Mouse (Mus musculus) monocyte, adult 5-6 weeks (primary cell): ENCODE measurements around the gene Pgm5. TPM values are rescaled to one million over a fixed set of nuclear protein-coding genes. Genes with fewer than 3 reads are reported as not detected.

ENCODE experiments used
- ATAC-seq: fragments of 153-309, 156-312 bp; replicated peaks from 2 replicates; pipeline ENCODE4 v1.8.0; 2017; ENCODE audit warnings: mild to moderate bottlenecking; ENCODE audit not compliant: low TSS enrichment, insufficient number of reproducible peaks, severe bottlenecking, poor library complexity, low FRiP score
- total RNA-seq: library from RNA; stranded (forward); fragments of 200-1000, 200-491, 200-594 nt; gene quantifications from 3 replicates; pipeline ENCODE4 v1.2.3, GENCODE M21; 2017

The Pgm5 gene
- total RNA-seq, 1 experiment from 2014 or later: not detected

DNA sequence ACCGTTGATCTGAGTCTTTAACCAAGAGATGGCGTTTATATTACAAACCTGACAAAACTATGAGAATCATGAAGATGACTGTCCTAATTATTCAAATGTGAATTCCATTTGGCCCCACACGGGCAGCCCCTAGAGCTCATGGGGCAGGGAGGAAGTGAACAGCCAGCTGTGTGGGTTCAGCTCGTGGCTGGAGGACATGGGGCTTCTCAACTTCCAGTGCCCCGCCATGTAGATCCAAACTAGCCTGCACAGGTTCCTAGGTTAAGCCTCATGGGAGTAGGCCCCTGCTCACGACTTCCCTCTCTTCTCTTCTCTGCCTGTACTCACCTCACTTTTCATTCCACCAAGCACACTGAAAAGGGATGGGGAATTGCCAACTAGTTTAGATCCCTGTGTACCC is 173.3 kb downstream of the Pgm5 start:
- ATAC-seq: no peak

DNA sequence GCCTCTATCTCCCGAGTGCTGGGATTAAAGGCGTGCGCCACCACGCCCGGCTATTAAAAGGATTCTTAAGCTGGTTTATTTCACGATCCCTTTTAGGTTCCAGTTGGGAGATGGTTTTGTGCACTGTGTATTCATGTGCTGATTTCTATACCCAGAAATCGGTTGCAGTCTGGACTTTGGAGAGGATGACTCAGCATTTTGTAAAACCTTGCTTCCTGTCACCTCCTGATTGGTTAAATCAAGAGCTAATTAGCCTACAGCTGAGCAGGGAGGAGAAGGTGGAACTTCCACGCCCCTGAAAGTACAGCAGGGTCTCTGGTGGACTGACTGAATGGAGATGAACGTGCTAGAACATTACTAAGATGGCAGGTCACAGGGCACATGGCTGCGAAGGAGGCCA is 175.2 kb downstream of the Pgm5 start:
- no peak for ATAC-seq

DNA sequence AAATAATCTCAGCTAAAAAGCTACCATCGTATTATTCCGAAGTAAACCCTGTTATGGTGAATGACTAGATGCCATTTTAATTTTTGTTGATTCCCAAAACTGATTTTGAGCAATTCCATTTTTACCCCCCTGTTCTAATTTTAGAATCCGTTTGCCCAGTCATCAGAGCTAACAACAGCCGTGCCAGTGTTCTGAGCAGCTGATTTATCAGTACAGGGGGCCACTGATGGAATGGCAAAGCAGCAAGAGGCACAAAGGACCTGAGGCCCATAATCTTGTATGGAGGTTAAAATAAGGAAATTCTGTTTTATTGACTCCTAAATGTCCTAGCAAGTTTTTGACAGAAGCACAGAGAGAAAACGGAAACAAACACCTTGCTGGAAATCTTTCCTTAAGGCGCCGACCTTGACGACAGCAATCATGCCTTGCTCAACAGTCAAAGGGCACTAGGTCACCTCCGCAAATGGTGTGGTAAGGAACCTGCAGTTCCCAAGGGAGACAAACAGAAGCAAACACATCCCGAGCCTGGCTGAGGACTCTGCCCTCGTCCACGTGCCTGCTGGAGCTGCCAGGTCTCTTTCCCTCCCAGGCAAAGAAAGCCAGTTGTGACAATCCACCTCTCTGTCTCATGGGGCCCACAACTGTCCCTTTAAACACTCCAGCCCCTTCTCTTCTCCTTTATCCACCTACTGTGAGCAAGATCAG is 178.5 kb downstream of the Pgm5 start:
- no peak for ATAC-seq

DNA sequence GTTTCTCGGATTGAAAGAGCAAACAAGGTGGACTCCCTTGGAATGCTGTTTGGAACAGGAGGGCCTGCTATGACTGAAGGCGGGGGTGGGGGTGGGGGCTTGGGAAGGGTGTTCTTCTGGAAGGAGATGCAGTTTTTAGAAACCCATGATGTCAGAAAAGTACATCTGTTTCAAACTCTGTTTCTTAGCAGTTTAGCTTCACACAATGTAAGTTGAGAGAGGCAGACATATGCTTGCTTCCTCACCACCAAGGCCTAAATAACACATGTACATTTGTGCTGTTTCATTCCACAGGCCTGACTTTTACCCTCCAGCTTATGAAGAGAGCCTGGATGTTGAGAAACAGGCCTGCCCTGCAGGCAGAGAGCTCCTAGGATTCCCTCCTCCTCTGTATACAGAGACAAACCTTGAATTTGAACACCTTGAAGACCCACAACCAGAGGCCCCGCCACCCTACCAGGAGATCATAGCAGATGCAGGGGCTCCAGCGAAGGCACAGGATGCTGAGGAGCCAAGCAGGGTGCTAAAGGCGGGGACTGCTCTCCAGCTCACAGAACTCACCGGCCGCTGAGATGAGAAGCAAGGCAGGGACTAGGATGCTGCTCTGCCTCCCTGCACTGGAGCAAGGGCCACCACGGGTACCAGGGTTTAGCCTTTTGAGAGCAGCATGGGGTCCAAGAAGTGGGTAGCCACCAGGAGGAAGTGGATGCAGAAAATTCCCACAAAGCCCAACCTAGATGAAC is 184.2 kb downstream of the Pgm5 start:
- ATAC-seq: no peak

DNA sequence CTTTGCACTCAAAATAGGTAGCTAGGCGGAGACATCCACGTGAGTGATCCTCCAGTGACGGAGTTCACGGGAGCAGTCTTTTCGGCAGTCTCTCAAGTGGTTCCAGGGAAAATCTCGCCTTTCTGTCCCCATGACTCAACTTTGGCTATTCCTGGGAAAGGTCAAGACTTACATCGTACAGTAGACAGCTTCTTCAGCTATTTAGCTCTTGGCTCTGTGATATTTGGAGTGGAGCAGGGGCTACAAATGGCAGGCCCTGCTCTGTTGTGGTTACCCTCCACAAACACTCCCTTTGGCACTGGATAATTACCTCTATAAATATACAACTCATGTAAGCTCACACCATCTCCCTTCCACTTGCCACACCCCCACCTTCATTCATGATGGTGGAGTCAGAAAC is 185.2 kb downstream of the Pgm5 start:
- ATAC-seq: no peak

DNA sequence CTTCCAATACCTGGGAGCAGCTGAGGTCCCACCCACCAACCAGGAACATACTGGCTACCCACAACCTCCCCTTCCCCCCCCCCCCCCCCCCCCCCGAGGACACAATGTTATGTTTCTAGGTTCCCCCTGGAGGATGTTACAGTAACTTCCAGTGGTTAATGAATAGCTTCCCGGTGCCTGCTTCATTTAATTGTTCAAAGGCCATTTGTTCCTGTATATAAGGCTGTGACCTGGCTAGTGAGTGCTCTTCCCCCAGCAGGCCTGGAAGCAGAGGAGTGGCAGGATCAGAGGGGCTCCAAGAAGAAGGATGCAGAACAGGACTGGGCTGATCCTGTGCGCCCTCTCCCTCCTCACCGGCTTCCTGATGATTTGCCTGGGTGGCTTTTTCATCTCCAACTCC is 187.9 kb downstream of the Pgm5 start, which contains the start of gene Tmem252:
Gene Tmem252, plus strand, starts transcription at position 247 of the 400 bp plus-strand sequence.
- no peak for ATAC-seq

DNA sequence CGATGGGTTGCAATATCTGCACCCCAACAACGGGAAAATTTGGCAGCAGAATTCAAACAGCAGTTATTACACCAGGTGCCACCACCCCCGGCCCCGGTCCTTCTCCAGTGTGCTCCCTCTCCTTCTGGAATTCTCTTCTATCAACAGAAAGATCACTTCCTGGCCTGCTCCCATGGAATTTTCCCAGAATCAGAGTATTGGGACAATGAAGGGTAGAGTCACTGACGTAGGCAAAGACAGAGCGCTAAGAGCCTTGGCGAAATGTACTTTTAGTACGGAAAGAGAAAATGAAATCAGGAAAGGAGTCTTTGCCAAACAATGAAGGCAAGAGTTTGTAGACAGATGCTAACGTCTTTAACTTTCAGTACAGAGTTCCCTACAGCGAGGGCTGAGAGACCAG is 188.3 kb downstream of the Pgm5 start:
- ATAC-seq: no peak

DNA sequence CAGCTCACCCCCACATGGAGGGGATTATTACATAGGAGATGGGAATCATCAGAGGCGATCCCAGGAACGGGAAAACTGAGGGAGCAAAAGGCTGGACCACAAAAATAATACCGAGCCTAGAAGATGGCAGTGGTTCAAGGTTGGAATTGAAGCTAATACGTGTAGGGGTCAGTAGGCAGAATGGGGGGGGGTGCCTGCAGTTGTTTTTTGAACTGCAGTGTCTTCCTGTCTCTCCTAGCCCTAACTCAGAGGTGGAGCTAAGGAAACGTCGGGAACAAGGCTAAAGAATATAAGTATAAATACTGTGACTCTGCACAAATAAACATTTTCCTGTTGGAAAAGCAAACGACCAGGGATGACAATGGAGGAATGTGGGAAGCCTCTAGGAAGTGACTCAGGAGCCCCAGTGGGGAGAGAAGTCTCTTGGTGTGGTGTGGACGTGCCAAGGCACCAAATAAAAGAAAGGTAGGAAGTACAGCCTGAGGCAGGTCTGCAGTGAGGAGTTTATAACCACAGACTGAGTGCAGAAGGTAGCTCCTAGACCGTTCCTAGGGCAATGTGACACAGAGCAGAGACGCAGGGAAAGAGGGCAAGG is 189.2 kb downstream of the Pgm5 start:
- no peak for ATAC-seq

DNA sequence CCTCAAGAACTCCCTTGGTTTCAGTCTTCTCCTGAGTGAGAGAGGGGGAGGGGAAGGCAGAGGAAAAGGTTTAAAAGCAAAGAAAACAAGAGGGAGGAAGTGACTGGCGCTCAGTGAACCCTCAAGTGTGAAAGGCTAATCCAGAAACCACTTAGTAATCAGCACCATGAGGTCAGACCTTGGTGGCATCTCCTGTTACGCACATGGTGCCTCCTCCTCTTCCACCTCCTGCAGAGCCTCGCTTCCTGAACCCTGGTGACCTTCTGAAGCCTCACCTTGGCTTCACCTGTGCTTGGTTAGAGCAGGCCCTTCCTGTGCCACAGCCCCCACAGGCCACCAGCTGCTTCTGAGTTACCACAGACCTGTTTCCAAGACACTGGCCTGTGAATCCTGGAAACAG is 190.1 kb downstream of the Pgm5 start:
- ATAC-seq: 0 out of 2 replicates have a peak, but pooled peaks have one; percentile 22

DNA sequence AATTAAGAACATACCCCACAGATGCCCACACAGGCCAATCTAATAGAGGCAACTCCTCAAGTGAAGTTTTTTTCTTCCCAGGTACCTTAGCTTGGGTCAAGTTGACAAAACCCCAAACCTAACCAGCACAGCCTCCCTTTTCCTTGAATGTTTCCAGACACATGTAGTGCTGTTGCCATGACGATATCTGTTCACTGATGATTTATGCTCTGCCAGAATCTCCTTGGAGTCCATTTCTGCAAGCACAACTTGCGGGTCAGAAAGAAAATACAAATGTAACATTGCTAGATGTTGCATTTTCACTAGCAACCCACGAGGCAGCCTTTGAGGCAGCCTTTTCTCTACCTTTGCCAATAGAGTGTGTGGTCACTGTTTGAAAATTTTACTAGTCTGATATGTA is 194.1 kb downstream of the Pgm5 start:
- no peak for ATAC-seq

DNA sequence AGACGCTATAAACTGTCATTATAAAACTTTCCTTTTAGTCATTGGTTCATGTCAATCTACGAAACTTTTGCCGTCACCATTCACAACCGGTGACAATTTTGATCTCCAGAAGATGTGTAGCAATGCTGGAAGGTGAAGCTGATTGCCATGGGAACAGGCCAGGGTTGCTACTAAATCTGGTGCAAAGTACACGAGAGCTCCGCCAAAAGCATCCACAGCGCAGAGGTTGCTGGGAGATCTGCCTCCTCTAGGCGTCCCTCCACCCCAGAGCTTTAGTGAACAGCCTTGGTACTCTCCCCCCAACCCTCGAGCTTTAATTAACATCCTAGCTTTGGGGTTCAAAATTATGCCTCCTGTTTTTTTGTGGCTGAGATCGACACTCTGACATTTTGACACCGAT is 195.9 kb downstream of the Pgm5 start:
- no peak for ATAC-seq

DNA sequence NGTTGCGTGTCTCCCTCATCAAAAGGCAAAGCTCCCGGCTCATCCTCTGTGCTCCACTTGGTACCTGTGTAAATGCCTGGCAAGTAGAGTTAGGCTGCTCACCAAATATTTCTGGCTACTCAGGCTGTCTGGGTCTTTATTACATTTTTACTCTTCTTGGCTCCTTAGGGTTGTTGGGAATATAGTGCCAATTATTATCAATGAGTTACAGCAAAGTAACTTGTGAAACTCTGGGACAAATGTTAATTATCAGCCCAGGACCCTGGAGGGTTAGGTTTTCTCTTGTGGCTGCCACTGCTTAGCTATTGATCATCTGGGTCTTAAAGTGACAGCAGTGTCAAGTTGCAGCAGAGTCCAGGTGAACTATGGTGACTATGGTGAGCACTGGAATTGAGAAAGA is 199.3 kb downstream of the Pgm5 start:
- ATAC-seq: no peak

DNA sequence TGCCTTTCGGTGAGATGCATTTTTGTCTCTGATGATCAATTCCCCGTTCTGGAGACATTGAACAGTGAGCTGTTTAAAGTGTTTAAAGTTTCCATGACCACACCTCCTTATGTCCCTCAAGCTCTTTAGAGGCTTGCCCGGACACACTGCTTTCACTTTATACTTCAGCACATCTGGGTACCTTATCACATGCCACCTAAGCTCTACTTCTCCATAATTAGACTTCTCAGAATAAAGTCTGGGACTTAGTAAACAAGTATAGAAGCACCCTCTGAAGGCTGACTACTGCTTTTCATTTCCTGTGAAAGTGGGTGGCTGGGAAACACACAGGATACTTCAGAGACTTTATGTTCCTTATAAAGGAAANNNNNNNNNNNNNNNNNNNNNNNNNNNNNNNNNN is 204.7 kb downstream of the Pgm5 start:
- ATAC-seq: no peak

DNA sequence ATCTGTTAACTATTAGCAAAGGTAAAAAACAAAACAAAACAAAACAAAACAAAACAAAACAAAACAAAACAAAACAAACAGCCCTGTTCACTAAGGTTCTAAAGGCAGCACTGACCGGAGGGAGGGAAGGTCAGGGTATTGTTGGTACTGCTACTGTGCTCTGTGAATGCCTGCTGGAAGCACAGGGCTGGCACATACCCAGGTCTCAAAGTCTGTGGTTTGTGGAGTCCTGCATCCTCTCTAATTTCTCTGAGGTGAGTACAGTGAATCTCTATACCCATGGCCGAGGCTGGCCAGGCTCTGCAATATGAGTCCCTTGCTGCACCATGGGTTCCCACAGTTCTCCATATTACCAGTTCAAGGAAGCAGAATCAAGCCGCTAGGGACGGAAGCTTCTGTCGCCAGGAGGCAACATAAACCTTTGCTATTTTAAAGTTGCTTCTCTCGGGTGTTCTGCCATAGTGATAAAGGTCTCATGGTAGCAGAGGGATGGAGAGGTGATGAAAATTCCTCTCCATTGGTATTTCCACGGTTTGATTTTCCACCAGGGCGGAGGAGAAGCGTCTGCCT is 208.3 kb downstream of the Pgm5 start:
- no peak for ATAC-seq

DNA sequence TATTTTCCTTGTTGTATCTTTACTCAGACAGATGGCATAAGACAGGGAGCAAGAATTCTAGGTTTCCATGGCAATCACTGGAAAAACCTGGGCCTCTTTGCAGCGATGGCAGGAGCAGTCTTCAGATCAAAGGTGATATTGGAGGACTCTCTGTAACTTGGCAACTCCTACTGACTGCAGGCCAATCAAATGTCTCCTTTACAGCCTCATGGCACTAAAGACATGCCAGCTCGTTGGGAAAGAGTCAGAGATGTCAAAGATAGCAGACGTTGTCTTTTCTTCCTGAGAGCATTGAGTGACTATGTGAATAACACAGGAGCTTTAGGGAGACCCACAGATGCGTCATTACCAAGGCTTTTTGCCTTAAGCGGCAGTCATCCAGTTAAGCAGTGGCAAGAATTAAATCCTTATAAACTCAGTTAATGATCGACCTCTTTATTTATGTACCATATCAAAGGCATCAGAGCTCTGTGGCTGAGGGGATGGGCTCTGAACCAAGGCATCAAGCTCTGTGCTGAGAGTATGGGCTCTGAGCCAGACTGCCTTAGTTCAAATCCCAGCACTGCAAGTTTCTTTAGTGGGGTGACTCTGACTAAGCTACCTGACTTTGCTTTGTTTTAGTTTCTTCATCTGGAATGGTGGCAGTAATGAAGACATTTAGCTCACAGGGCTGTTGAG is 209.2 kb downstream of the Pgm5 start:
- ATAC-seq: no peak

DNA sequence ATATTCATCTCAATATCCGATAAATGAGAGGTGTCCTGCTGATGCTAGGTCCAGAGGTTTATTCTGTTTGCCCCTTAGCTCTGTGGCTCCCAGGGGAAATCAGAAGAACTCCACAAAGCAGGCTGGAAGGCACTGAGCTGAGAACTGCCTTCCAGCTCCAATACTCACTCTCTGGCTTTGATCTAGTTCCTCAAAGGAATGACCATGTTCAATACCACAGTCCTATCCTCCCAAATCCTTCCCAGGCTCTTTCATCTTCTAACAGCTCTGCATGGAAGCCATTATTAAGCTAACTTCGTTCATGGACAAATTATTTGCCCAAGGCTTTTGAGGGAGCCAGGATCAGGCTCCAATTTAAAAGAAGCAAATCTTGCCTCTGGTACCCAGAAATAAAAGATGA is 210.1 kb downstream of the Pgm5 start:
- no peak for ATAC-seq

DNA sequence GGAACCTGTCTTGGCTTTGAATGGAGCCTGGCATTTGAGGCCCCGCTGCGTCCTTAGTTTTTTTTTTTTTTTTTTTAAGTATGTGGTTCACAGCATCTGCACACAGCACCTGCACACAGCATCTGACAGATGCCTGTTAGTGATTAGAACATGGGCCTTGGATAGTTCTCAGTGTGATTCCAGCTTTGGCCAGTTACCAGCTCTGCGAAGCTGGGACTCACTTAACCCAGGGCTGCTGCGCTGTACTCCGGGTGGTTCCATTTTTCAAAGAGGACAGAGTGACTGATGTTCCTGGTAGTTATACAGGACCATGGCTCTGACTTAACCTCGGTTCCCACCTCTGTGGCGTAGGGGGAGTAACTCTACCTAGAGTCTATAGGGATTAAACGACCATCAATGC is 211.2 kb downstream of the Pgm5 start:
- no peak for ATAC-seq

DNA sequence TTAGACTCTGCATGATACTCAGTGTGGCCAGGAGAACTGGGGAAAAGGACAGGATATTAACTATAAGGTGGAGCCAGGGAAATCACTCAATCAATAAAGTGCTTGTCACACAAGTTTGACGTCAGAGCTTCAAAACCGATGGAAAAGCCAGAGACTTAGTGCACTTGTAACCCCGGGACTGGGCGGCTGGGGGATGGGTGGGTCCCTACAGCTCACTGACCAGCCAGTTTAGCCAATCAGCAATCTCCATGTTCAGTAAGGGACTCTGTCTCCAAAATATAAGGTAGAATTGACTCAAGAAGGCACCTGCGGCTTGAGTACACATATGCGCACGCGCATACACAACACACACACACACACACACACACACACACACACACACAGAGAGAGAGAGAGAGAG is 213.6 kb downstream of the Pgm5 start:
- ATAC-seq: no peak

DNA sequence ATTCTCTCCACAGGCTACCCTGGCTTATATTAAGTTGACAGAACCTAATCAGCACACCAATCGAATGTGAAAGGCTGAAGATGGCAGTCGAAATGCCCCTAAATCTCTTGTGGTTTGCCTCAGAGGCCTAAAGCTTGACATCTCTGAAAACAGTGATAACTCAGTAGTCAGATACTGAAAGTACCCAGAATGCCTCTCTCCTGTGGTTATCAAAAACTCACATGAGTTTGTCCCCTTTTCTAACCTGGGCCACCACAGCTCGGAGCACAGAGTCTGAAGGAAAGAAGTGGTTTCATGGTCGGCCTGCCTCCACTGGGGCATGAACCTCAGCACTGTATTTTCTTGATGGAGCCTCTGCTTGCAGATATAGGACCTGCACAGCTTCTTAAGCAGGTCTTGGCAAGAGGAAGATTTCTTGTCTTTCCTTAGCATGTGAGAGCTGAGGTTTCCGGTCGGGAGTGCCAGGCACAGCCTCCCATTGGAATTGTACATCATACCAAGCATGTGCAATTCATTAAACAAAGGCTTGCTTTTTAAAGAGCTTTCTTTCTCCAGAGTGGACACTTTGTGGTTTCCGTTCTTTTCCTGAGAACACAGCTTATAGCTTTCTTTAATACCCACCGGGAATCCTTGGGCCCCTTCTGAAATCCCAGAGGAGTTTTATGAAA is 215.4 kb downstream of the Pgm5 start:
- peak; percentile 50 for ATAC-seq
